Mouse (Mus musculus): ENCODE measurements around the gene Phf12. TPM values are rescaled to one million over a fixed set of nuclear protein-coding genes. Genes with fewer than 3 reads are reported as not detected.
A peak's percentile ranks its signal among the peaks of the same experiment; 100 is the strongest.

The Phf12 gene
- polyA plus RNA-seq, 2 experiments = 4.3 to 19.0 TPM

GRCm38 (mm10) chr11:77978161-77978560, 4.4 kb upstream of the Phf12 start:
- DNase-seq (ENCODE audit: low read depth in 3 of 3, low spot score in 3 of 3) = no peak
- H3K9me3 ChIP-seq (ENCODE audit: control insufficient read depth, low read length) = no peaks in the 10 kb centered on the region
- no peak overlapping the region for H3K27ac ChIP-seq
- H3K4me3 ChIP-seq (ENCODE audit: insufficient read depth in 1 of 2, low read depth in 2 of 2, low read length in 2 of 2) = no peak overlapping the region
- WGBS (ENCODE audit: insufficient replicate concordance) = 53% methylated on average over 6 of the region's 6 CpGs
- H3K4me1 ChIP-seq (replicated peaks; ENCODE audit: control insufficient read depth in 2 of 2, insufficient read depth in 2 of 2, low read length in 1 of 2) = peaks cover 5 to 9% of the 10 kb centered on the region in 2 experiments; a peak in 3 of 4 replicates
- no peak for ATAC-seq (ENCODE audit: insufficient read depth)
- H3K27me3 ChIP-seq (ENCODE audit: control insufficient read depth, insufficient read depth, low read length) = no peaks in the 10 kb centered on the region; the same call in 1 of the 2 replicates
- no peak overlapping the region for H3K4me2 ChIP-seq (ENCODE audit: low read depth)
- no peak overlapping the region for H3K9ac ChIP-seq (replicated peaks)
- TF ChIP-seq EP300 (IDR thresholded peaks at IDR 0.05; ENCODE audit: low read depth) = no peak
- TF ChIP-seq CTCF (IDR thresholded peaks at IDR 0.05; ENCODE audit: low read depth) = no peak
- H3K36me3 ChIP-seq (replicated peaks; ENCODE audit: control insufficient read depth, insufficient read depth, low read depth) = no peaks in the 10 kb centered on the region

GRCm38 (mm10) chr11:77979221-77979809, 3.2 kb upstream of the Phf12 start:
- DNase-seq (ENCODE audit: low read depth in 3 of 3, low spot score in 3 of 3) (no peak), ATAC-seq (ENCODE audit: insufficient read depth) (no peak)
- no peak overlapping the region for H3K9ac ChIP-seq (replicated peaks)
- no peak overlapping the region for H3K4me2 ChIP-seq (ENCODE audit: low read depth)
- H3K27ac ChIP-seq = no peak overlapping the region
- WGBS (ENCODE audit: insufficient replicate concordance) = 68% methylated on average over 8 of the region's 8 CpGs
- no peak for TF ChIP-seq EP300 (IDR thresholded peaks at IDR 0.05; ENCODE audit: low read depth)
- TF ChIP-seq CTCF (IDR thresholded peaks at IDR 0.05; ENCODE audit: low read depth) = no peak
- no peak overlapping the region for H3K4me3 ChIP-seq (ENCODE audit: insufficient read depth in 1 of 2, low read depth in 2 of 2, low read length in 2 of 2)
- H3K27me3 ChIP-seq (ENCODE audit: control insufficient read depth, insufficient read depth, low read length) = no peaks in the 10 kb centered on the region; the same call in 1 of the 2 replicates
- H3K36me3 ChIP-seq (replicated peaks; ENCODE audit: control insufficient read depth, insufficient read depth, low read depth) = no peaks in the 10 kb centered on the region
- H3K4me1 ChIP-seq (replicated peaks; ENCODE audit: control insufficient read depth in 2 of 2, insufficient read depth in 2 of 2, low read length in 1 of 2) = peaks cover 5 to 9% of the 10 kb centered on the region in 2 experiments; a peak in 3 of 4 replicates
- no peaks in the 10 kb centered on the region for H3K9me3 ChIP-seq (ENCODE audit: control insufficient read depth, low read length)

DNA sequence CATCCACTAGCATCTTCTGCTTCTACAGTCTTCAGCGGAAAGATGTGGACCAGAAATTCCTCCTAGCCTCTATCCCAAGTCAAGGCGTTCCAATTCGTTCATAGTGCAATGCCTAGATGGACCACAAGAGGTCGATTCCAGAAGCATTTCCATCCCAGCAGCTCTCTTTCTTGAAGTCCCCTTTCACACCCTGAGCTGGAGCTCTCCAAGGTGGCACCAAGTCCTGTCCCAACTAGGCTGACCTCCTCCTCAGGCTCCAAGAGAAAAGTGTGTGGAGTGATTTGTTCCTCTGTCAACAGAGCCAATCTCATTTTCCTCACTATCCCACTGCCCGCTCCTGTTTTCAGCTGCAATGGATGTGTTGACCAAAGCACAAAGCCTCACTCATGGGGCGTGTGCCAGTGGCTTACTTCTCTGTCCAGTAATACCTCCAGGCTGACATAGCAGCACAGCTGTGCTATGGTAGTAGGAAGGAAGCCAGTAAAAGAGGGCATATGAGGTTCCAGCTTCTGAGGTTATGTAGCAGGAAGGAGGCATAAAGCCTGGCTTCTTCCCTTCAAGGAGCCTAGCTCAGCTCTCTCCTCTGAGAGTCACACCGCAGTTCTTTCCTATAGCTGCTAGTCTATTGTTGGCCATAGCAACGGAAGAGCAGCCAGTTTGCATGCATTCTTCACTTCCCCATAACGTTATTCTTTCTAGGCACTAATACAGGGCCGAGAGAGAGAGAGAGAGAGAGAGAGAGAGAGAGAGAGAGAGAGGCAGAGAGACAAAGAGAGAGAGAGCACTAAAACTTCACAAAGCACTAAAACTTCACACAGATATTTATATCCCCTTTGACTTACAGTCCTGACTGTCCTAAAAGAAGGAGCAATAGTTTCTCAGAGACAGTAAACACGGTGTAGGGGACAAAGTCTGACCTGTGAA, 2.0 kb upstream of the Phf12 start:
- Histone ChIP-seq H3K4me1 (replicated peaks; ENCODE audit: control insufficient read depth in 2 of 2, insufficient read depth in 2 of 2, low read length in 1 of 2) (peaks cover 10 to 15% of the 10 kb centered on the region in 2 experiments; a peak in 3 of 4 replicates), H3K36me3 (replicated peaks; ENCODE audit: control insufficient read depth, insufficient read depth, low read depth) (no peaks in the 10 kb centered on the region; the same call in 1 of the 2 replicates), H3K9me3 (ENCODE audit: control insufficient read depth, low read length) (no peaks in the 10 kb centered on the region), H3K9ac (replicated peaks) (no peak overlapping the region), H3K27me3 (ENCODE audit: control insufficient read depth, insufficient read depth, low read length) (no peaks in the 10 kb centered on the region; the same call in 1 of the 2 replicates), H3K4me2 (ENCODE audit: low read depth) (peak overlapping the region; percentile 75), H3K27ac (no peak overlapping the region), H3K4me3 (ENCODE audit: insufficient read depth in 1 of 2, low read depth in 2 of 2, low read length in 2 of 2) (no peak overlapping the region)
- DNase-seq (ENCODE audit: low read depth in 3 of 3, low spot score in 3 of 3) (peak in 2 of 3 experiments; percentile 47 to 53), ATAC-seq (ENCODE audit: insufficient read depth) (no peak)
- TF ChIP-seq CTCF (IDR thresholded peaks at IDR 0.05; ENCODE audit: low read depth) (peak; percentile 68), EP300 (IDR thresholded peaks at IDR 0.05; ENCODE audit: low read depth) (no peak)
- 29% methylated on average over 11 of the region's 11 CpGs for WGBS (ENCODE audit: insufficient replicate concordance)

DNA sequence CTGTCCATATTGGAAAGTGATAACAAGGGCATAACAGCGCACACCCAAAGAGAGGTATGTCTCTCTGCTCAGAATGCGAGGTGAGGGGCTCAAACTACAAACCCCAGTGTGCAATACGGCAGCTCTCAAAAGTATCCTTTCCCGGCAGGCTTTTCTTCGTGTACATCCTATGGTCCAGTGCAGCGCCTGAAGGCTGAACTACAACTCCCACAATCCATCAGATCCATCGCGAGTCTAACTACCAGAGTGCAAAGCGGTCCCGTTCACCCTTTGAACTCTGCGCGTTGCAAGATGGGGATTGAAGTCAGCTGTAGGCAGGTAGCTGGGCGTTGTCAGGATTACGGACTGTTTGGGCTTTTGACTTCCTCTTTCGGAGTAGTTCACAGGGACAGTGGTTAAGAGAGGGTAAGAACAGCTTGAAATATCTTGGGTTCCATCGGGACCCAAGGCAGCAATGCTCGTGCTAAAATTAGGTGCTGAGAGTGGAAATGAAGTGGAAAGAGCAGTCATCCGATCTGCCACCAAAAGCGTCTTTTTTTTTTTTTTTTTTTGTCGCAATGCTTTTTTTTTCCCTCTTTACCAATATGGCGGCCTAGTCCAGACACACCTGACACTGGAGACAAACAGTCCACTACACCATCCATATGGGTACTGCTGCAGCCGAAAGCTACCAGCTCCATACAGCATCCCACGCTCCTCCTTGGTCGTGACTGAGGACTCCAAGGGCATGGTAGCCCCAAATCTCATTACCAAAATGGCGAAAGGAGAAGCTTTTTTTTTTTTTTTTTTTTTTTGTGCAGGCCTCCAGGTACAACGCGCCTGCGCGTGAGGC, 729 bp upstream of the Phf12 start:
- ATAC-seq (ENCODE audit: insufficient read depth) (peak; percentile 79), DNase-seq (ENCODE audit: low read depth in 3 of 3, low spot score in 3 of 3) (peak; percentile 99)
- H3K9me3 ChIP-seq (ENCODE audit: control insufficient read depth, low read length) = no peaks in the 10 kb centered on the region
- TF ChIP-seq EP300 (IDR thresholded peaks at IDR 0.05; ENCODE audit: low read depth) (peak; percentile 39; the same call in 1 of the 2 replicates), CTCF (IDR thresholded peaks at IDR 0.05; ENCODE audit: low read depth) (no peak)
- H3K27ac ChIP-seq = peak overlapping the region; percentile 88
- no peaks in the 10 kb centered on the region; the same call in 1 of the 2 replicates for H3K27me3 ChIP-seq (ENCODE audit: control insufficient read depth, insufficient read depth, low read length)
- H3K4me2 ChIP-seq (ENCODE audit: low read depth) = peak overlapping the region; percentile 75
- under 1% methylated on average over 29 of the region's 29 CpGs for WGBS (ENCODE audit: insufficient replicate concordance)
- H3K4me3 ChIP-seq (ENCODE audit: insufficient read depth in 1 of 2, low read depth in 2 of 2, low read length in 2 of 2) = peak overlapping the region; percentile 87 to 92
- peaks cover 7% of the 10 kb centered on the region for H3K36me3 ChIP-seq (replicated peaks; ENCODE audit: control insufficient read depth, insufficient read depth, low read depth)
- H3K4me1 ChIP-seq (replicated peaks; ENCODE audit: control insufficient read depth in 2 of 2, insufficient read depth in 2 of 2, low read length in 1 of 2) = peaks cover 10 to 15% of the 10 kb centered on the region in 2 experiments; a peak in 3 of 4 replicates
- peak overlapping the region; percentile 60 for H3K9ac ChIP-seq (replicated peaks)

Data from liver, embryonic 14.5 days (tissue).